Mouse (Mus musculus): ENCODE results near the gene Als2. TPM values are rescaled to one million over a fixed set of nuclear protein-coding genes. Genes with fewer than 3 reads are reported as not detected.

The Als2 gene
- polyA plus RNA-seq, 1 experiment from 2014 or later, result 9.6 TPM

DNA sequence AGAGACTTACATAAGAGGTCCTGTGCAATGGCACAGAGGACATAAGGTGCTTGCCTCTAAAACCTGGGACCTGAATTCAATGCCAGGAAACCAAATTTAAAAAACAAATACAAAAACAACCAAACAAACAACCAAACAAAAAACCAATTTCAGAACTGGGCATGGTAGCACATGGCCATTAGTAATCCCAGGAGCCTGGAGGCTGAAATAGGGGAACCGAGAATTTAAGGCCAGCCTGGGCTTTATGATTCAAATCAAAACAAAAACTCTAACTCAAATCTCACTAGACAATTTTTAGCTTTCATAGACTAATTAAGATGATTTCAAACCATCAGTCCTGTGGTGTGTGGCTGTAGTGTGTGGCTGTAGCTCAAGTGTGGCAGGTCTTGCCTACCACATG, 32.5 kb downstream of the Als2 start:
- 84% methylated on average over 1 of the region's 1 CpGs for WGBS
- H3K9ac ChIP-seq (ENCODE audit: low read length), result no peak overlapping the region

DNA sequence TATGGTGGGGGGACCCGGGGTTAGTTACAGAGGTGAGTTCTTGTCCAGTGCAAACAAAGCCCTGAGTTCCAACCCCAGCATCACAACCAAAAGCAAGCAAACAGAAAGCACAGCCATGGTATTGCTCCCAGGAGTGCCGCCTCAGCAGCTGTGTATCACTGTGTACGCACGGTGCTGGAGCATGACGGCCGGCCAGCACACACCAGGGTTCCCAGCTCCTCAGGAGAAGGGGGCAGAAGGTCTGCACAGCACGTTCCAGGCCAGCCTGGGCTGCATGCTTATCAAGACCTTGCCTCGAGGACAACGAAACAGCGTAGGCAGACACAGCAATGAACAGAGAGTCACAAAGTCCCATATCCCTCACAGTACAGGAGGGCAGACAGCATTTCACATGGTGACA, 34.7 kb downstream of the Als2 start:
- H3K36me3 ChIP-seq (ENCODE audit: control insufficient read depth, insufficient read depth, low read length), result peaks cover 42% of the 10 kb centered on the region
- no peaks in the 10 kb centered on the region for H3K4me1 ChIP-seq (replicated peaks; ENCODE audit: control insufficient read depth, insufficient read depth, low read length)
- H3K27ac ChIP-seq (ENCODE audit: low read depth), result no peak overlapping the region
- H3K9ac ChIP-seq (ENCODE audit: low read length), result no peak overlapping the region
- H3K9me3 ChIP-seq (ENCODE audit: control insufficient read depth, low read length), result no peaks in the 10 kb centered on the region
- H3K4me2 ChIP-seq (ENCODE audit: low read length), result no peak overlapping the region
- H3K27me3 ChIP-seq (replicated peaks; ENCODE audit: control insufficient read depth, insufficient read depth, low read length), result no peaks in the 10 kb centered on the region
- no peak for DNase-seq (ENCODE audit: low spot score)
- WGBS, result 88% methylated on average over 10 of the region's 10 CpGs
- H3K4me3 ChIP-seq (ENCODE audit: low read depth, low read length), result no peak overlapping the region
- no peak for ATAC-seq (replicated peaks; ENCODE audit: low FRiP score, low TSS enrichment, low read depth)

More for the DNA sequence above, 32.5 kb downstream of the Als2 start:
- Histone ChIP-seq H3K27ac (ENCODE audit: low read depth) (no peak overlapping the region), H3K27me3 (replicated peaks; ENCODE audit: control insufficient read depth, insufficient read depth, low read length) (no peaks in the 10 kb centered on the region), H3K4me1 (replicated peaks; ENCODE audit: control insufficient read depth, insufficient read depth, low read length) (no peaks in the 10 kb centered on the region), H3K36me3 (ENCODE audit: control insufficient read depth, insufficient read depth, low read length) (peaks cover 41% of the 10 kb centered on the region), H3K9me3 (ENCODE audit: control insufficient read depth, low read length) (no peaks in the 10 kb centered on the region), H3K4me2 (ENCODE audit: low read length) (no peak overlapping the region), H3K4me3 (ENCODE audit: low read depth, low read length) (no peak overlapping the region)
- DNase-seq (ENCODE audit: low spot score) (no peak), ATAC-seq (replicated peaks; ENCODE audit: low FRiP score, low TSS enrichment, low read depth) (no peak)

DNA sequence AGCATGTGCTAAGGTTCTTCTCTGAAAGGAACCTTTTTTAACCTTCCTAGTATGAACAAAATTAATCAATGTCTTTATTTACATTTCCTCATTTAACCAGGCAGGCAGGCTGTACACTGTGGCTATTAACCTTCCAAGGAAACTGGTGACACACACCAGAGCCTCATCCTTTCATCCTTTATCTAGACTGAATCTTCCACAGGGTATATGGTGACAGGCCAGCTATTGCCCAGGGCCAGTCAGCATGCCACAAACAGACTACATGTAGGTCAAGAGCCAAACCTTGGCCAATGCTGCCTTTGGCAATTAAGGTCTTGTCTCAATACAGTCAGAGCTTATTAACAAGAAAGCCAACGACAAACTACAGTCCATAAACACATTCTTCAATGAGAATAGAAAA, 35.5 kb downstream of the Als2 start:
- Histone ChIP-seq H3K9me3 (ENCODE audit: control insufficient read depth, low read length) (no peaks in the 10 kb centered on the region), H3K36me3 (ENCODE audit: control insufficient read depth, insufficient read depth, low read length) (peaks cover 34% of the 10 kb centered on the region), H3K4me2 (ENCODE audit: low read length) (no peak overlapping the region), H3K27me3 (replicated peaks; ENCODE audit: control insufficient read depth, insufficient read depth, low read length) (no peaks in the 10 kb centered on the region), H3K9ac (ENCODE audit: low read length) (no peak overlapping the region), H3K27ac (ENCODE audit: low read depth) (no peak overlapping the region), H3K4me1 (replicated peaks; ENCODE audit: control insufficient read depth, insufficient read depth, low read length) (no peaks in the 10 kb centered on the region), H3K4me3 (ENCODE audit: low read depth, low read length) (no peak overlapping the region)
- ATAC-seq (replicated peaks; ENCODE audit: low FRiP score, low TSS enrichment, low read depth) (no peak), DNase-seq (ENCODE audit: low spot score) (no peak)
- 74% methylated on average over 1 of the region's 1 CpGs for WGBS

DNA sequence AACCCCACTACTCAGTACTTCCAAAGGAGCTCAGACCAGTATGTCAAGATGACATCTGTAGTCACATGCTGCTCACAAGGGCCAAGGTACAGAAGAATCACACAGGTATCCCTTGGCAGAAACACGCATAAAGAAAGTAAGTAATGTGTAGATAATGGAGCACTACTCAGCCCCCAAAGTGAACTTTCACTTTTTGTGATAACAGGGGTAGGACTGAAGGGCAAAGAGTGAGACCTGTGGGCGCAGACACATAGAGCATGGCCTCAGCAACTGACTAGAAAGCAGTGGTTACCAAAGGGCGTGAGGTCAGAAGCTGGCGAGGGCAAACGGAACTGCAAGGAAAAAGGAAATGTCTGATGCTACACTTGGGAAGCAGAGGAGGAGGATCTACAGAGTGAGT, 36.1 kb downstream of the Als2 start:
- DNase-seq (ENCODE audit: low spot score) (no peak), ATAC-seq (replicated peaks; ENCODE audit: low FRiP score, low TSS enrichment, low read depth) (no peak)
- WGBS, result 73% methylated on average over 5 of the region's 5 CpGs
- no peak overlapping the region for H3K9ac ChIP-seq (ENCODE audit: low read length)
- H3K4me2 ChIP-seq (ENCODE audit: low read length), result no peak overlapping the region
- H3K4me3 ChIP-seq (ENCODE audit: low read depth, low read length), result no peak overlapping the region
- no peaks in the 10 kb centered on the region for H3K9me3 ChIP-seq (ENCODE audit: control insufficient read depth, low read length)
- H3K27ac ChIP-seq (ENCODE audit: low read depth), result no peak overlapping the region
- H3K4me1 ChIP-seq (replicated peaks; ENCODE audit: control insufficient read depth, insufficient read depth, low read length), result no peaks in the 10 kb centered on the region
- no peaks in the 10 kb centered on the region for H3K27me3 ChIP-seq (replicated peaks; ENCODE audit: control insufficient read depth, insufficient read depth, low read length)
- peaks cover 33% of the 10 kb centered on the region for H3K36me3 ChIP-seq (ENCODE audit: control insufficient read depth, insufficient read depth, low read length)

DNA sequence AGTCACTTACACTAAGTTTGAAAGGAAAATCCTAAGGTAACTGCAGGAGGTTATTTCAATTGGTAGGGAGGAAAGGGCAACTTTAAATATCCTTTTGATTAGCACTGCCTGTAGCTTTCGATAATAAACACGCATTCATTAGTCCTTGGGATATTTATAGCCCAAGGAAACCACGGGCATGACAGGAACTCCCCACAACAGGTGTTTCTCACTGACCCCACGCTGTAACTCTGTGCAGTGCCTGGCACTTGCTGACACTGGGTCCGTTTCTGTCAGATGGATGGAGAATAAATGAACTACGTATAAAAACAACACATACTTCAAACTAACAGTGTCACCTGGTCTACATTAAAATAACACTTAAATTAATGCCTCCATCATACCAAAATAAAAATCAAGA, 42.1 kb downstream of the Als2 start:
- DNase-seq (ENCODE audit: low spot score), result no peak
- no peaks in the 10 kb centered on the region for H3K4me1 ChIP-seq (replicated peaks; ENCODE audit: control insufficient read depth, insufficient read depth, low read length)
- no peak for ATAC-seq (replicated peaks; ENCODE audit: low FRiP score, low TSS enrichment, low read depth)
- no peak overlapping the region for H3K4me3 ChIP-seq (ENCODE audit: low read depth, low read length)
- H3K9ac ChIP-seq (ENCODE audit: low read length), result no peak overlapping the region
- no peak overlapping the region for H3K4me2 ChIP-seq (ENCODE audit: low read length)
- H3K36me3 ChIP-seq (ENCODE audit: control insufficient read depth, insufficient read depth, low read length), result peaks cover 46% of the 10 kb centered on the region
- H3K27me3 ChIP-seq (replicated peaks; ENCODE audit: control insufficient read depth, insufficient read depth, low read length), result no peaks in the 10 kb centered on the region
- H3K9me3 ChIP-seq (ENCODE audit: control insufficient read depth, low read length), result no peaks in the 10 kb centered on the region
- 55% methylated on average over 6 of the region's 6 CpGs for WGBS
- no peak overlapping the region for H3K27ac ChIP-seq (ENCODE audit: low read depth)

DNA sequence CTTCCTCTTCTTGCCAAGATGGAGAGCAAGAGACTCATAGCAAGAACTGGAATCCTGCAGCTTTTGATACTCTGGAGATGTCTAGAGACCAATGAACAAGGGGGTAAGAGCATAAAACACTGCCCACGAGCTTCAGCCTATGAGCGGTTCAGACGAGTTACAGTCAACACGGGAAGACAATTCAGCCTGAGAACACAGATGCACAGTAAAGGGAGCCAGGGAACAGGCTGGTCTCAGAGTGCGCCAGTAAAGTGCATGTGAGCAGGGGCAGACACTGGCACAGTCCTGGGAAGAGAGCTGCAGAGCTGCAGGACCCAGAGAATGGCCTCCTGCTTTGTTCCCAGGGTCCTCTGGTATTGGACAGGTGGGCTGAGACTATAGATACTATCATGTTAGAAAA, 49.2 kb downstream of the Als2 start:
- Histone ChIP-seq H3K9ac (ENCODE audit: low read length) (no peak overlapping the region), H3K4me2 (ENCODE audit: low read length) (no peak overlapping the region), H3K27me3 (replicated peaks; ENCODE audit: control insufficient read depth, insufficient read depth, low read length) (no peaks in the 10 kb centered on the region), H3K27ac (ENCODE audit: low read depth) (no peak overlapping the region), H3K9me3 (ENCODE audit: control insufficient read depth, low read length) (no peaks in the 10 kb centered on the region), H3K36me3 (ENCODE audit: control insufficient read depth, insufficient read depth, low read length) (peaks cover 34% of the 10 kb centered on the region), H3K4me1 (replicated peaks; ENCODE audit: control insufficient read depth, insufficient read depth, low read length) (no peaks in the 10 kb centered on the region), H3K4me3 (ENCODE audit: low read depth, low read length) (no peak overlapping the region)
- WGBS, result 79% methylated on average over 5 of the region's 5 CpGs
- ATAC-seq (replicated peaks; ENCODE audit: low FRiP score, low TSS enrichment, low read depth) (no peak), DNase-seq (ENCODE audit: low spot score) (no peak)

DNA sequence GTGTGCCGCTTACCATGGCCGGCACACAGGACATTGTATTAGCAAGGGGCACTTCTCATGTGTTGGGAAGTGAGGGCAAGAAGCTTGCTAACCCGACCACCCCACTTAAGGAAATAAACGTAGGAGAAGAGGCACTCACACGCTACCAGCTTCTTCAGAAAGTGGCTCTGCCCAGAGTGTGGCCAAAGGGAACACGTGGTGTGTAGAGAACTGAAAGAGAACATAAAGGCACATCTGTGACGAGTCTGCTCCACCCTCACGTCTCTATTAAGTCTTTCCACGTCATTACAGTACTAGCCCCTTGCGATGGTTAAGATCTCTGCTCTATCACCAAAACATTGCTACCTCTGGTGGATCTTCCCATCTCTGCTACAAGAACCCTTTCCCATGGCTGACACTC, 50.7 kb downstream of the Als2 start:
- no peak overlapping the region for H3K4me2 ChIP-seq (ENCODE audit: low read length)
- no peak for ATAC-seq (replicated peaks; ENCODE audit: low FRiP score, low TSS enrichment, low read depth)

DNA sequence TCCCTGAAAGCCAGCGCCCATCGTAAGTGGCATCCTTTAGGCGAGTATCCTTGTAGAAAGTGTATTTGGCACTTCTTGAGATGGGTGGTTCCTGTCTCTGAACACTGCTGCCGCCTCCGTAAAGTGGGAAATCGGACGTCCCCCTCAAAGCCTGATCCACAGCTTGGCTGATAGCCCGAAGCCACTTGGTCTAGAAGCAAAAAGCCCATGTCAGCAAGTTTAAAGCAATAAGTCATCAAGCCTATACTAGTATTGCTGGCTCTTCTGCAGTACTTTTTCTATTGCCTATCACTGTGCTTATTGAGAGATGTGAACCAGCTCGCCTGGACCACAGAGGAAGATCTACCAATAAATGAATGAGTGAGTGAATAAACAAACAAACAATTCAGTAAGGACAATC, 51.6 kb downstream of the Als2 start:
- H3K4me3 ChIP-seq (ENCODE audit: low read depth, low read length), result no peak overlapping the region
- DNase-seq (ENCODE audit: low spot score), result no peak
- no peak overlapping the region for H3K27ac ChIP-seq (ENCODE audit: low read depth)
- H3K36me3 ChIP-seq (ENCODE audit: control insufficient read depth, insufficient read depth, low read length), result peaks cover 29% of the 10 kb centered on the region
- H3K9me3 ChIP-seq (ENCODE audit: control insufficient read depth, low read length), result no peaks in the 10 kb centered on the region
- no peak overlapping the region for H3K4me2 ChIP-seq (ENCODE audit: low read length)
- H3K4me1 ChIP-seq (replicated peaks; ENCODE audit: control insufficient read depth, insufficient read depth, low read length), result no peaks in the 10 kb centered on the region
- no peak for ATAC-seq (replicated peaks; ENCODE audit: low FRiP score, low TSS enrichment, low read depth)
- no peaks in the 10 kb centered on the region for H3K27me3 ChIP-seq (replicated peaks; ENCODE audit: control insufficient read depth, insufficient read depth, low read length)
- no peak overlapping the region for H3K9ac ChIP-seq (ENCODE audit: low read length)
- WGBS, result 84% methylated on average over 9 of the region's 9 CpGs

More for the DNA sequence above, 50.7 kb downstream of the Als2 start:
- Histone ChIP-seq H3K4me1 (replicated peaks; ENCODE audit: control insufficient read depth, insufficient read depth, low read length) (no peaks in the 10 kb centered on the region), H3K27ac (ENCODE audit: low read depth) (no peak overlapping the region), H3K9ac (ENCODE audit: low read length) (no peak overlapping the region), H3K4me3 (ENCODE audit: low read depth, low read length) (no peak overlapping the region), H3K36me3 (ENCODE audit: control insufficient read depth, insufficient read depth, low read length) (peaks cover 38% of the 10 kb centered on the region), H3K27me3 (replicated peaks; ENCODE audit: control insufficient read depth, insufficient read depth, low read length) (no peaks in the 10 kb centered on the region), H3K9me3 (ENCODE audit: control insufficient read depth, low read length) (no peaks in the 10 kb centered on the region)
- no peak for DNase-seq (ENCODE audit: low spot score)
- 88% methylated on average over 10 of the region's 10 CpGs for WGBS

DNA sequence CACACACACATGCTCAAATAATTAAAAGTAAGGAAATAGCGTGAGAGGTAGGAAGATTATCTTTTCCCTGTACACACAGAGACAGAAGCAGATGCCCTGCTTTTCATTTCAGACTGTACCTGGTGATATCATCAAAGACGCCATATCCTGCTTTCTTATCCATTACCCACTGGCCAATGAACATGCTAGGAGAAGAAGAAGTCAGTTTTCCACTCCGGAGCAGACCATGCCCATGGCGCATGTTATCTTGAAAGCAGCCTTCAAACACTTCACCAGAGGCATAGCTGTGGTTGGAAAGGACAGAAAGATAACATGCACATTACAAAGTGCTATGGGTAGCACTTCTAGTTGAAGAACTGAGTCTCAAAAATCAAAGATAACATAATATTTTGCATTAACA, 54.0 kb downstream of the Als2 start:
- Histone ChIP-seq H3K9ac (ENCODE audit: low read length) (no peak overlapping the region), H3K4me1 (replicated peaks; ENCODE audit: control insufficient read depth, insufficient read depth, low read length) (no peaks in the 10 kb centered on the region), H3K27me3 (replicated peaks; ENCODE audit: control insufficient read depth, insufficient read depth, low read length) (no peaks in the 10 kb centered on the region), H3K4me3 (ENCODE audit: low read depth, low read length) (no peak overlapping the region), H3K4me2 (ENCODE audit: low read length) (no peak overlapping the region), H3K36me3 (ENCODE audit: control insufficient read depth, insufficient read depth, low read length) (peaks cover 40% of the 10 kb centered on the region), H3K27ac (ENCODE audit: low read depth) (no peak overlapping the region), H3K9me3 (ENCODE audit: control insufficient read depth, low read length) (no peaks in the 10 kb centered on the region)
- no peak for ATAC-seq (replicated peaks; ENCODE audit: low FRiP score, low TSS enrichment, low read depth)
- 93% methylated on average over 4 of the region's 4 CpGs for WGBS
- DNase-seq (ENCODE audit: low spot score), result no peak
